Mouse (Mus musculus): Measurements from ENCODE around the gene Mthfd1. TPM values are rescaled to one million over a fixed set of nuclear protein-coding genes. Genes with fewer than 3 reads are reported as not detected.

The Mthfd1 gene
- polyA plus RNA-seq, 1 experiment from 2014 or later: 91.8 TPM

- Histone ChIP-seq H3K27ac (replicated peaks) (no peak overlapping the region), H3K9me3 (replicated peaks) (no peaks in the 10 kb centered on the region), H3K4me3 (no peak overlapping the region), H3K27me3 (ENCODE audit: low read depth, poor library complexity, severe bottlenecking) (no peaks in the 10 kb centered on the region), H3K4me1 (0 out of 2 replicates have a peak, but pooled peaks cover 7% of the 10 kb centered on the region), H3K36me3 (peaks cover 24% of the 10 kb centered on the region)
- DNase-seq (ENCODE audit: low spot score): no peak
- 88% methylated on average over 9 of the region's 9 CpGs for WGBS
These were observed 11.8 kb downstream of the Mthfd1 start for GRCm38 (mm10) chr12:76266875-76267274.

DNA sequence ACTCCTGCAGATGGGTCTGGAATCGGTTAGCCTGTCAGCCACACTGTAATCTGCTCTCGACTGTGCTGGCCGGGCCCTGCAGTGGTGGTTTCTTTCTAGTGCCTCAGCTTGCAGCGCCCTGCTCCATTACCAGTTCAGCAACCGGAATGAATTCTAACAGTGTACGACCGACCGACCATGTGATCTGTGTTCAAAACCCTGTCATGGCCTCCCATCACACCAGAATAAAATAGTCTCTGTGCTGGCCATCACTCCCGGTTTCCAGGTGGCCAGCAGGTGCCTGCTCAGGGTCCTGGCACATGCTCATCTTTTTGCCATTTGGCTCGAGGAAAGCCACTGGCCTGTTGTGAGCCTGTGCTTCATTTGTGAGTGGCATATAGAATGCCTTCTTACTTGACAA lies 13.6 kb downstream of the Mthfd1 start:
- H3K4me3 ChIP-seq: no peak overlapping the region
- 0 out of 2 replicates have a peak, but pooled peaks cover 5% of the 10 kb centered on the region for H3K4me1 ChIP-seq
- H3K27ac ChIP-seq (replicated peaks): no peak overlapping the region
- WGBS: 90% methylated on average over 10 of the region's 10 CpGs
- DNase-seq (ENCODE audit: low spot score): no peak
- no peaks in the 10 kb centered on the region for H3K9me3 ChIP-seq (replicated peaks)
- peaks cover 34% of the 10 kb centered on the region for H3K36me3 ChIP-seq
- H3K27me3 ChIP-seq (ENCODE audit: low read depth, poor library complexity, severe bottlenecking): no peaks in the 10 kb centered on the region

DNA sequence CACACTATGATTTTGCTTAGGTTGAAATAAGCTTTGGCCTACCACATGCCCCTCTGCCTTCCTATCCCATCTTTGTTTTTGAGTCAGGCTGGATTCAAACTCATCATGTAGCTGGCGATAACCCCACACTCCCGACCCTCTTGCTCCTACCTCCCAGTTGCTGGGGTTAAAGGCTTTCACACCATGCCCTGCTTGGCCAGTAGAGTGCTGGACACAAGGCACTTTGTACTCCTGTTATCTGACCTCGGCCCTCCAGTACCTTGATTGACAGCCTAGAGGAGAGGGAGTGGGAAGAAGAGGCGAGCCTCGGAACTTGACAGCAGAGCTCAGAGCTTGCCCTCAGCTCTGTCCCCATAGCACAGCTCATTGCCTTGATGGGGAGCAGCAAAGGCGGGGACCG lies 14.1 kb downstream of the Mthfd1 start:
- Histone ChIP-seq H3K27me3 (ENCODE audit: low read depth, poor library complexity, severe bottlenecking) (no peaks in the 10 kb centered on the region), H3K9me3 (replicated peaks) (no peaks in the 10 kb centered on the region), H3K4me1 (no peaks in the 10 kb centered on the region), H3K27ac (replicated peaks) (no peak overlapping the region), H3K4me3 (no peak overlapping the region), H3K36me3 (peaks cover 34% of the 10 kb centered on the region)
- DNase-seq (ENCODE audit: low spot score): no peak
- 80% methylated on average over 7 of the region's 7 CpGs for WGBS

DNA sequence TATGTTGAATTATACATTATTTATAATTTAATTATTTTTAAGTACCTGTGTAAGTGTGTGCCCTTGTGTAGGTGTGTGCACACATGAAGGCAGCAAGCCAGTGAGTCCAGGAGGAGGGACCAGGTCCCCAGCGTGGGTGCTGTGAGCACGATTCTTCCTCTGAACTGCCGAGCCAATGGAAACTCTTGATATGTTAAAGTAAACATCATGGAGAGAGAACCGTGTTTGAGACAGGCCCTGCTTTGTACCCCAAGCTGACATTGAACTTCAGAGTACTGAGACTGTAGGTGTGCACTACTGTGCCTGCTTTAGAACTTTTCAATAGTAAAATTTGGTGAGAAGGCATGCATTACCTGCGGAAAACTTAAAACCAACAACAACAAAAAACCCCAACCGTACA lies 16.4 kb downstream of the Mthfd1 start:
- Histone ChIP-seq H3K27me3 (ENCODE audit: low read depth, poor library complexity, severe bottlenecking) (no peaks in the 10 kb centered on the region), H3K36me3 (peaks cover 26% of the 10 kb centered on the region), H3K4me1 (no peaks in the 10 kb centered on the region), H3K4me3 (no peak overlapping the region), H3K27ac (replicated peaks) (no peak overlapping the region), H3K9me3 (replicated peaks) (no peaks in the 10 kb centered on the region)
- WGBS: 96% methylated on average over 6 of the region's 6 CpGs
- DNase-seq (ENCODE audit: low spot score): no peak

GRCm38 (mm10) chr12:76272610-76273524 lies 17.8 kb downstream of the Mthfd1 start:
- Histone ChIP-seq H3K36me3 (peaks cover 32% of the 10 kb centered on the region), H3K4me3 (no peak overlapping the region), H3K27me3 (ENCODE audit: low read depth, poor library complexity, severe bottlenecking) (no peaks in the 10 kb centered on the region), H3K9me3 (replicated peaks) (no peaks in the 10 kb centered on the region), H3K4me1 (no peaks in the 10 kb centered on the region), H3K27ac (replicated peaks) (no peak overlapping the region)
- no peak for DNase-seq (ENCODE audit: low spot score)
- 90% methylated on average over 10 of the region's 10 CpGs for WGBS

- no peak for DNase-seq (ENCODE audit: low spot score)
- Histone ChIP-seq H3K4me3 (no peak overlapping the region), H3K36me3 (peaks cover 66% of the 10 kb centered on the region), H3K9me3 (replicated peaks) (no peaks in the 10 kb centered on the region), H3K27ac (replicated peaks) (no peak overlapping the region), H3K27me3 (ENCODE audit: low read depth, poor library complexity, severe bottlenecking) (no peaks in the 10 kb centered on the region), H3K4me1 (no peaks in the 10 kb centered on the region)
- 82% methylated on average over 6 of the region's 6 CpGs for WGBS
These were observed 23.1 kb downstream of the Mthfd1 start for GRCm38 (mm10) chr12:76278209-76278608.

DNA sequence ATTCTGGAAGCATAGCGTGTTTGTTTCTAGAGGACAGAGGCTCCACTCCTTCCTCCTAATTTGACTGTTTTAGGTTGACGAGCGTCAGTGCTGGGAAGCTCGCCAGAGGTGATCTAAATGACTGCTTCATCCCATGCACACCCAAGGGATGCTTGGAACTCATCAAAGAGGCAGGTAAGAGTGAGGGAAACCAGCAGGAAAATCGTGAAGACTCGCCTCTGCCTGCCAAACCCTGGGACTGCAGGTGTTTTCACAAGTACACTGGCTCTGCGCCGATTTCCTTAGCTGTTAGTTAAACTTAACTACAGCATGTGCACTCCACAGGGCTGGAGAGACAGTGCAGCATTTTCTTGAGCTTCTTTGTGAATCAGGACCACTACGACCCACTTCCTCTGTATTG lies 25.5 kb downstream of the Mthfd1 start:
- no peaks in the 10 kb centered on the region for H3K27me3 ChIP-seq (ENCODE audit: low read depth, poor library complexity, severe bottlenecking)
- H3K9me3 ChIP-seq (replicated peaks): no peaks in the 10 kb centered on the region
- H3K4me3 ChIP-seq: no peak overlapping the region
- H3K36me3 ChIP-seq: peaks cover 79% of the 10 kb centered on the region
- DNase-seq (ENCODE audit: low spot score): no peak
- WGBS: 91% methylated on average over 9 of the region's 9 CpGs
- no peaks in the 10 kb centered on the region for H3K4me1 ChIP-seq
- no peak overlapping the region for H3K27ac ChIP-seq (replicated peaks)

- Histone ChIP-seq H3K27ac (replicated peaks) (no peak overlapping the region), H3K9me3 (replicated peaks) (no peaks in the 10 kb centered on the region), H3K4me3 (no peak overlapping the region), H3K36me3 (peaks cover 79% of the 10 kb centered on the region), H3K4me1 (no peaks in the 10 kb centered on the region), H3K27me3 (ENCODE audit: low read depth, poor library complexity, severe bottlenecking) (no peaks in the 10 kb centered on the region)
- WGBS: 91% methylated on average over 2 of the region's 2 CpGs
- no peak for DNase-seq (ENCODE audit: low spot score)
These were observed 26.1 kb downstream of the Mthfd1 start for GRCm38 (mm10) chr12:76281111-76281660.

DNA sequence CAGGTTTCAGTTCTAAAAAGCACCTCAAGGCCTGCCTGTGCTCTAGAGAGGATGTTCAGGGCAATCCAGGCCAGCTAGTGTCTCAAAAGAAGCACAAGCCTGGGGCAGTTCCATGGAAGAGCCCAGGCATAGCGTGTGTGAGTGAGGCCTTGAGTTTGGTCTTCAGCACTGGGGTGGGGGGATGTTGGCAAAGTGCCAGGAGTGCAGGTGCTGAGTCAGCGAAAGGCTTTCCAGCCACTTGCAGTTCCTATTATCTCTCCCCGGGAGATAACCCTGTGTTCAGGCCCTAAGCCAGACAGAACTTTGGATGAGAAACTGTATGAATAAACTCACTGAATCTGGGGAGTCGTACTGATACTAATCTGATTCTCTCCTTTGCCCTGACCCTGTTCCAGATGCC lies 27.0 kb downstream of the Mthfd1 start:
- no peak overlapping the region for H3K27ac ChIP-seq (replicated peaks)
- DNase-seq (ENCODE audit: low spot score): no peak
- no peaks in the 10 kb centered on the region for H3K9me3 ChIP-seq (replicated peaks)
- no peaks in the 10 kb centered on the region for H3K4me1 ChIP-seq
- H3K27me3 ChIP-seq (ENCODE audit: low read depth, poor library complexity, severe bottlenecking): no peaks in the 10 kb centered on the region
- no peak overlapping the region for H3K4me3 ChIP-seq
- WGBS: 92% methylated on average over 4 of the region's 4 CpGs
- H3K36me3 ChIP-seq: peaks cover 74% of the 10 kb centered on the region

DNA sequence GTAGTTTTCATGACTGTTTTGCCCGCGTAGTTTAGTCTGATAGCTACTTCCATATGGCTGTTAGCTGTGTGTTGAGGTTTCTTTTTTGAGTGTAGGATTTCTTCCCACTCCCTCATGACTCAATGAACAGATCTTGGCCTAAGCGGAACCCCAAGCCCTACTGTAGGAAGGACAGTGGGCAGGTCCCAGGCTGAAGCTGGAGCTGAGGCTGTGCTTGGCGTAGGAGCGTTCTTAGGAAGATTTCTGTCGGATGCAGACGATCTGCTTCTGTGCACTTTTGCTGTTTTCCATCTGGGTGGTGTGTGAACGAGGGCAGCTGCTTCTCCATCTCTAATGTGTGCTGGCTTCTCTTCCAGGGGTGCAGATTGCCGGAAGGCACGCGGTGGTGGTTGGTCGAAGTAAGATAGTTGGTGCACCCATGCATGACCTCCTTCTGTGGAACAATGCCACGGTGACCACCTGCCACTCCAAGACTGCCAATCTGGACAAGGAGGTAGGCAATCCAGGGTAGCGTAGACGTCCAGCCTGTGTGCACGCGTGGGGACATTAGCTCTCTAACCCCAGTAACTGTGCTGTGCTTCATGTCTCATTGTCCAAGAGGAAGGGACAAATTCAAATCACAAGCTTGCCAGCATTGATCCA lies 27.6 kb downstream of the Mthfd1 start:
- Histone ChIP-seq H3K4me1 (peaks cover 5% of the 10 kb centered on the region), H3K36me3 (peaks cover 70% of the 10 kb centered on the region), H3K27me3 (ENCODE audit: low read depth, poor library complexity, severe bottlenecking) (no peaks in the 10 kb centered on the region), H3K9me3 (replicated peaks) (no peaks in the 10 kb centered on the region), H3K27ac (replicated peaks) (no peak overlapping the region), H3K4me3 (no peak overlapping the region)
- no peak for DNase-seq (ENCODE audit: low spot score)
- 93% methylated on average over 17 of the region's 17 CpGs for whole genome bisulfite sequencing

GRCm38 (mm10) chr12:76285418-76285817 lies 30.3 kb downstream of the Mthfd1 start:
- 94% methylated on average over 6 of the region's 6 CpGs for WGBS
- Histone ChIP-seq H3K9me3 (replicated peaks) (no peaks in the 10 kb centered on the region), H3K4me3 (no peak overlapping the region), H3K27me3 (ENCODE audit: low read depth, poor library complexity, severe bottlenecking) (no peaks in the 10 kb centered on the region), H3K36me3 (peaks cover 71% of the 10 kb centered on the region), H3K27ac (replicated peaks) (no peak overlapping the region), H3K4me1 (peaks cover 14% of the 10 kb centered on the region)
- no peak for DNase-seq (ENCODE audit: low spot score)

DNA sequence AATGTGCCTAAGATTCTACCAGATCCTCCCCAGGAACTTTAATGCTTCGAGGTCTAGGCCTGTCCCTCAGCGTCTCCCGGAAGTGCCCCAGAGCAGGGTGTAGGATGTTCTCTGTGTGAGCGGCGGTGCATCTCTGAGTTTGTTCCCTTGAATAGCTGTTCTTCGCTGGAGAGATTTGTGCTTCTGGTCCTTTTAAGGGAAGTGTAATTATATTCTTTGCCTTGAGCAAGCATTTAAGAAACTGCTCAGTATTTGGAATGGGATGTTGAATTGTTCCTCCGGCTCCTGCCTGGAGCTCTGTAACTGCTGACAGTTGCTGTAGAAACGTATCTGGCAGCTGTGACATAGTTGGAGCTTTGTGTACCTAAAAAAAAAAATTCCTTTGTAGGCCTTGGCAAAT lies 32.9 kb downstream of the Mthfd1 start:
- Histone ChIP-seq H3K4me1 (peaks cover 14% of the 10 kb centered on the region), H3K4me3 (no peak overlapping the region), H3K36me3 (peaks cover 73% of the 10 kb centered on the region), H3K9me3 (replicated peaks) (no peaks in the 10 kb centered on the region), H3K27ac (replicated peaks) (peak overlapping the region; percentile 71), H3K27me3 (ENCODE audit: low read depth, poor library complexity, severe bottlenecking) (no peaks in the 10 kb centered on the region)
- no peak for DNase-seq (ENCODE audit: low spot score)
- 71% methylated on average over 8 of the region's 8 CpGs for WGBS

DNA sequence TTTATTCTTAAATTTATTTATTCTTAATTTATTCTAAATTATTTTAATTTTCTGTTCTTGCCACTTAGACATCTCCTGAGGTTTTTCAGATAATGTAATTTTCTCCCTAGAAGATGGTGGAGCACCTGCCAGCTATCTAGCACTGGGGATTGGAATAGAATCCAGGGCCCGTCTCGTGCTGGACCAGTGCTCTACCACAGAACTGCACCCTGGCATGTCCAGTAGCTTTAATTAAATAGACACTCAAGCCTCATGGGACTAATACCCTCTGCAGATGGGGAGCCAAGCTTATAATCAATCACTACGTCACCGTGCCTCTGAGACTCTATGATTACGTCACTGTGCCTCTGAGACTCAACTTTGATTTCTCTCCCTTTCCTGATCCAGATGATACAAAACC lies 33.4 kb downstream of the Mthfd1 start:
- Histone ChIP-seq H3K9me3 (replicated peaks) (no peaks in the 10 kb centered on the region), H3K4me1 (peaks cover 14% of the 10 kb centered on the region), H3K36me3 (peaks cover 73% of the 10 kb centered on the region), H3K4me3 (no peak overlapping the region), H3K27me3 (ENCODE audit: low read depth, poor library complexity, severe bottlenecking) (no peaks in the 10 kb centered on the region), H3K27ac (replicated peaks) (peak overlapping the region; percentile 65; the same call in 1 of the 2 replicates)
- 83% methylated on average over 5 of the region's 5 CpGs for WGBS
- no peak for DNase-seq (ENCODE audit: low spot score)

Measured in midbrain, embryonic 10.5 days (tissue).